Mouse (Mus musculus) thymus, adult 2 months (tissue): ENCODE measurements around the gene Dync1i2. TPM values are rescaled to one million over a fixed set of nuclear protein-coding genes. Genes with fewer than 3 reads are reported as not detected.

Experiments used
- DNase-seq: peaks from one replicate; pipeline ENCODE4 v3.0.0; 2021
- H3K27ac ChIP-seq: fragments of 200-500 bp; 2 replicates; pipeline ENCODE4 v1.5.1; 2012; ENCODE audit warnings: low read length, control low read depth; ENCODE audit not compliant: control insufficient read depth, insufficient read depth
- H3K27me3 ChIP-seq: fragments of 200-500 bp; 2 replicates; pipeline ENCODE4 v1.6.1; 2012; ENCODE audit warnings: mild to moderate bottlenecking, low read length, moderate library complexity, mixed read lengths; ENCODE audit not compliant: control insufficient read depth, insufficient read depth
- H3K36me3 ChIP-seq: fragments of 200-500 bp; 2 replicates; pipeline ENCODE4 v1.6.1; 2012; ENCODE audit warnings: mild to moderate bottlenecking, low read length, moderate library complexity; ENCODE audit not compliant: control insufficient read depth, insufficient read depth
- H3K4me1 ChIP-seq: fragments of 200-500 bp; replicated peaks from 2 replicates; pipeline ENCODE4 v1.6.1; 2012; ENCODE audit warnings: low read length; ENCODE audit not compliant: control insufficient read depth, insufficient read depth
- H3K4me3 ChIP-seq: fragments of 200-500 bp; 2 replicates; pipeline ENCODE4 v1.5.1; 2012; ENCODE audit warnings: mild to moderate bottlenecking, low read length, control low read depth, moderate library complexity; ENCODE audit not compliant: control insufficient read depth, insufficient read depth
- CTCF ChIP-seq: fragments of 200-500 bp; IDR thresholded peaks from 2 replicates; pipeline ENCODE4 v1.5.1; 2012; ENCODE audit warnings: mild to moderate bottlenecking, control low read depth, low read length, moderate library complexity, borderline replicate concordance; ENCODE audit not compliant: control insufficient read depth, poor library complexity, insufficient read depth; ENCODE audit errors: extremely low read depth
- POLR2A ChIP-seq: fragments of 200-500 bp; IDR thresholded peaks from 2 replicates; pipeline ENCODE4 v1.6.1; 2012; ENCODE audit warnings: mild to moderate bottlenecking, low read length, control low read depth, moderate library complexity; ENCODE audit not compliant: control insufficient read depth, poor library complexity, insufficient read depth; ENCODE audit errors: extremely low read depth
- WGBS: fragments of 180-500 bp; shearing (Covaris S2); methylation state at CpG from one replicate; pipeline ENCODE4 v1.1.7; 2018; 5-methylcytosine and 5-hydroxymethylcytosine counted together
- polyA plus RNA-seq: library from polyadenylated mRNA; depleted of rRNA; stranded (reverse); fragments of >200 nt; gene quantifications from 2 replicates; pipeline ENCODE4 v1.2.3, GENCODE M21; 2012; rRNA removed

Gene Dync1i2
- polyA plus RNA-seq, 1 experiment = 26.2 TPM

DNA sequence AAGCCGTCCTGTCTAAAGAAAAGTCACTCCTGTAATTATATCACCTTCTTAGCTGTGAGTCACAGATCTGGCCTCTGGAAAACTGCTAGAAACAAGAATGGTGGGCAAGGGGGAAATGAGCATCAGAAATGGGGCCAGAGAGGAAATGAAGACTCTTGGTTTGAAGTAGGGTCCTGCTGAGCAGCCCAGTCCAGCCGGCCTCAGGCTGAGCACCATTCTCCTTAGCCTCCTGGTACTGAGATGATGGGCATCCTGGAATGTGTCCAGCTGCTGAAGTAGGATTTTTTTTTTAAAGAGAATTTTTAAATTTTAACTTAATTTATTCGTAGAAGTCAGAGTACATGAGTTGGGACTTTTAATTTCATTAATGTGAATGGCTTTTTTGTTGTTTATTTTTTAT lies 93.3 kb downstream of the Dync1i2 start:
- Histone ChIP-seq H3K36me3 (peaks cover 17% of the 10 kb centered on the region), H3K27me3 (no peaks in the 10 kb centered on the region), H3K4me3 (no peak overlapping the region), H3K27ac (no peak overlapping the region), H3K4me1 (0 out of 2 replicates have a peak, but pooled peaks cover 3% of the 10 kb centered on the region)
- DNase-seq = no peak
- TF ChIP-seq CTCF = no peak
- TF ChIP-seq POLR2A = no peak
- WGBS = 84% methylated on average over 3 of the region's 3 CpGs

DNA sequence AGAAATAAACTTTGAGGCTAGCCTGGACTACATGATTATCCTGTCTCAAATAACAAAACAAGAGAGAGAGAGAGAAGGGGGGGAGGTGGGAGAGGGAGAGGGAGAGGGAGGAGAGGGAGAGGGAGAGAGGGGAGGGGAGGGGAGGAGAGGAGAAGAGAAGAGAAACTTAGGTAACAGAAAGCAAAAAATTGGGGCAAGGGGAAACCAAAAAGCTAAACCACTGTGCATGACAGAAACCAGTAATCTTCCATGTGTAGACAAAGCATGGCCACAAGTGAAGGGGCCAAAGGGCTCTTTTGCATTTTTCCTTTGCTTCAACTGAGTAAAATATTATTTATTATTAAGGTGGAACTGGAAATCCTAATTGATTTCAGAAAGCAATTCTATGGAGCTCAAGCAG lies 94.9 kb downstream of the Dync1i2 start:
- 0 out of 2 replicates have a peak, but pooled peaks cover 3% of the 10 kb centered on the region for H3K4me1 ChIP-seq
- DNase-seq = no peak
- no peak overlapping the region for H3K27ac ChIP-seq
- no peak overlapping the region for H3K4me3 ChIP-seq
- no peaks in the 10 kb centered on the region for H3K27me3 ChIP-seq
- H3K36me3 ChIP-seq = peaks cover 26% of the 10 kb centered on the region
- TF ChIP-seq CTCF (no peak), POLR2A (no peak)

DNA sequence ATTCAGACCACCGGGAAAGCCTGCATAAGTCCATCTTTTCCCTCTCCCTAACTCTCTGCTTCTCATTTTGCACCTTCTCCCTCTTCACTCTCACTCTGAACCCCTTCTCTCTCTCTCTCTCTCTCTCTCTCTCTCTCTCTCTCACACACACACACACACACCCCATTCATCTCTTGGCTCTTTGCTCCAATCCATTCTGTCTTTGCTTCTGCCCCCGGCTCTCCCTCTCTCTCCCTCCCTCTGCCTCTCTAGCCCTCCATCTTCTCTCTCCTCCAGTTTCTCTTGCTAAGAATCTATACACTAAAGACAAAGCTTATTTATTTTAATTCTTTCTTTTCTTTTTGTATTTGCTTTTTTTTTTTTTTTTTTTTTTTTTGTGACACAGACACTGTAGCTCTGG lies 98.2 kb downstream of the Dync1i2 start:
- no peak for TF ChIP-seq POLR2A
- no peak for TF ChIP-seq CTCF
- Histone ChIP-seq H3K27ac (no peak overlapping the region), H3K4me3 (no peak overlapping the region), H3K36me3 (peaks cover 52% of the 10 kb centered on the region), H3K27me3 (no peaks in the 10 kb centered on the region), H3K4me1 (0 out of 2 replicates have a peak, but pooled peaks cover 3% of the 10 kb centered on the region)
- 89% methylated on average over 2 of the region's 2 CpGs for WGBS
- DNase-seq = no peak

DNA sequence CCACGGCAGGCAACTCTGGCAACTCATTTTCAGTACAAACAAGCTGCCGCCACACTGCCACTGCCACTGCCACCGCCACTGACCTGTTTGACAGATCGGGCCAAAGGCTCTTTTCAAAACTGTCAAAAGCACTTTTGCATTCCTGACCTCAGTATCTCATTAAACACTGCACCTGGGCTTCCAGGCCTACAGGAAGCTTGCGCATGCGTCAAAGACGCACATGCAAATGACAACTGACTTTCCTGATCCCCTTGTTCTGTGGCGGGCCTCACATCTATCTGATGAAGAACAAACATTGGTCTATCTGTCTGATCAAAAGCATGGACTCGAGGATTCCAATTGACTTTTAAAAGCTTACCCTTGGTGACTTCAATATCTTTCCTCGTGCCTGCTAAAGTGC lies 100.6 kb downstream of the Dync1i2 start:
- H3K4me1 ChIP-seq = no peaks in the 10 kb centered on the region
- no peak for TF ChIP-seq CTCF
- TF ChIP-seq POLR2A = no peak
- H3K4me3 ChIP-seq = no peak overlapping the region
- peaks cover 45% of the 10 kb centered on the region for H3K36me3 ChIP-seq
- H3K27me3 ChIP-seq = no peaks in the 10 kb centered on the region
- no peak overlapping the region for H3K27ac ChIP-seq
- no peak for DNase-seq
- 85% methylated on average over 10 of the region's 10 CpGs for WGBS

Other genes starting within 250 kb of the Dync1i2 start
- gene Dcaf17, start 156.4 kb upstream of the Dync1i2 start, polyA plus RNA-seq = 10.2 and 12.0 TPM in 2 replicates
- 17.2 and 18.9 TPM in 2 replicates for gene Mettl8, start 156.1 kb upstream of the Dync1i2 start, polyA plus RNA-seq
- gene Cybrd1, start 93.8 kb upstream of the Dync1i2 start, polyA plus RNA-seq = 2.3 and 3.1 TPM in 2 replicates
- gene Slc25a12, start 156.0 kb downstream of the Dync1i2 start, polyA plus RNA-seq = 52.2 and 52.9 TPM in 2 replicates
- 12.3 and 12.9 TPM in 2 replicates for gene Hat1, start 177.3 kb downstream of the Dync1i2 start, polyA plus RNA-seq
- gene Metap1d, start 241.6 kb downstream of the Dync1i2 start, polyA plus RNA-seq = 19.6 and 25.5 TPM in 2 replicates